Mouse (Mus musculus): Measurements from ENCODE around the gene Creg1. TPM values are rescaled to one million over a fixed set of nuclear protein-coding genes. Genes with fewer than 3 reads are reported as not detected.

Gene Creg1
- polyA plus RNA-seq, 1 experiment from 2014 or later: 28.9 TPM

- Histone ChIP-seq H3K4me1 (replicated peaks; ENCODE audit: control insufficient read depth, insufficient read depth, low read length) (0 out of 2 replicates have a peak, but pooled peaks cover 2% of the 10 kb centered on the region), H3K4me2 (ENCODE audit: low read depth, low read length, severe bottlenecking) (no peak within 1 kb of the TSS), H3K9me3 (ENCODE audit: control insufficient read depth, low read length) (no peaks in the 10 kb centered on the region), H3K9ac (ENCODE audit: low read length) (no peak within 1 kb of the TSS), H3K36me3 (ENCODE audit: control insufficient read depth, insufficient read depth, low read length) (no peaks in the 10 kb centered on the region), H3K27ac (ENCODE audit: low read depth, low read length) (no peak within 1 kb of the TSS), H3K27me3 (ENCODE audit: control insufficient read depth, insufficient read depth, low read length) (no peaks in the 10 kb centered on the region), H3K4me3 (ENCODE audit: low read depth, low read length) (no peak within 1 kb of the TSS)
- DNase-seq (ENCODE audit: low spot score): no peak
- no peak for ATAC-seq (replicated peaks; ENCODE audit: low FRiP score)
- 72% methylated on average over 8 of the region's 8 CpGs for WGBS
These were observed 25.0 kb downstream of the Creg1 start, which contains the start of gene Cd247 for GRCm38 (mm10) chr1:165788511-165788910. Cd247 (plus strand) TSS chr1:165788681.

- Histone ChIP-seq H3K9me3 (ENCODE audit: control insufficient read depth, low read length) (no peaks in the 10 kb centered on the region), H3K27me3 (ENCODE audit: control insufficient read depth, insufficient read depth, low read length) (no peaks in the 10 kb centered on the region), H3K9ac (ENCODE audit: low read length) (no peak overlapping the region), H3K4me1 (replicated peaks; ENCODE audit: control insufficient read depth, insufficient read depth, low read length) (0 out of 2 replicates have a peak, but pooled peaks cover 2% of the 10 kb centered on the region), H3K27ac (ENCODE audit: low read depth, low read length) (no peak overlapping the region), H3K4me2 (ENCODE audit: low read depth, low read length, severe bottlenecking) (no peak overlapping the region), H3K4me3 (ENCODE audit: low read depth, low read length) (no peak overlapping the region), H3K36me3 (ENCODE audit: control insufficient read depth, insufficient read depth, low read length) (no peaks in the 10 kb centered on the region)
- DNase-seq (ENCODE audit: low spot score): no peak
- ATAC-seq (replicated peaks; ENCODE audit: low FRiP score): no peak
- 81% methylated on average over 17 of the region's 17 CpGs for WGBS
These were observed 25.6 kb downstream of the Creg1 start for GRCm38 (mm10) chr1:165789066-165789660.

GRCm38 (mm10) chr1:165789963-165790362 is 26.4 kb downstream of the Creg1 start:
- Histone ChIP-seq H3K27ac (ENCODE audit: low read depth, low read length) (no peak overlapping the region), H3K4me3 (ENCODE audit: low read depth, low read length) (no peak overlapping the region), H3K27me3 (ENCODE audit: control insufficient read depth, insufficient read depth, low read length) (no peaks in the 10 kb centered on the region), H3K9ac (ENCODE audit: low read length) (no peak overlapping the region), H3K4me2 (ENCODE audit: low read depth, low read length, severe bottlenecking) (no peak overlapping the region), H3K4me1 (replicated peaks; ENCODE audit: control insufficient read depth, insufficient read depth, low read length) (0 out of 2 replicates have a peak, but pooled peaks cover 2% of the 10 kb centered on the region), H3K36me3 (ENCODE audit: control insufficient read depth, insufficient read depth, low read length) (no peaks in the 10 kb centered on the region), H3K9me3 (ENCODE audit: control insufficient read depth, low read length) (no peaks in the 10 kb centered on the region)
- WGBS: 87% methylated on average over 6 of the region's 6 CpGs
- no peak for ATAC-seq (replicated peaks; ENCODE audit: low FRiP score)
- no peak for DNase-seq (ENCODE audit: low spot score)

- H3K9me3 ChIP-seq (ENCODE audit: control insufficient read depth, low read length): no peaks in the 10 kb centered on the region
- H3K4me3 ChIP-seq (ENCODE audit: low read depth, low read length): no peak overlapping the region
- 0 out of 2 replicates have a peak, but pooled peaks cover 2% of the 10 kb centered on the region for H3K4me1 ChIP-seq (replicated peaks; ENCODE audit: control insufficient read depth, insufficient read depth, low read length)
- H3K36me3 ChIP-seq (ENCODE audit: control insufficient read depth, insufficient read depth, low read length): no peaks in the 10 kb centered on the region
- no peak overlapping the region for H3K4me2 ChIP-seq (ENCODE audit: low read depth, low read length, severe bottlenecking)
- H3K27ac ChIP-seq (ENCODE audit: low read depth, low read length): no peak overlapping the region
- H3K9ac ChIP-seq (ENCODE audit: low read length): no peak overlapping the region
- no peak for ATAC-seq (replicated peaks; ENCODE audit: low FRiP score)
- DNase-seq (ENCODE audit: low spot score): no peak
- WGBS: 93% methylated on average over 17 of the region's 17 CpGs
- no peaks in the 10 kb centered on the region for H3K27me3 ChIP-seq (ENCODE audit: control insufficient read depth, insufficient read depth, low read length)
These were observed 27.1 kb downstream of the Creg1 start for GRCm38 (mm10) chr1:165790461-165791210.

- H3K4me2 ChIP-seq (ENCODE audit: low read depth, low read length, severe bottlenecking): no peak overlapping the region
- H3K36me3 ChIP-seq (ENCODE audit: control insufficient read depth, insufficient read depth, low read length): no peaks in the 10 kb centered on the region
These were observed 27.9 kb downstream of the Creg1 start for GRCm38 (mm10) chr1:165791411-165791810.

GRCm38 (mm10) chr1:165801709-165802310 is 38.3 kb downstream of the Creg1 start:
- H3K9me3 ChIP-seq (ENCODE audit: control insufficient read depth, low read length): no peaks in the 10 kb centered on the region
- DNase-seq (ENCODE audit: low spot score) (no peak), ATAC-seq (replicated peaks; ENCODE audit: low FRiP score) (no peak)
- H3K4me3 ChIP-seq (ENCODE audit: low read depth, low read length): no peak overlapping the region
- H3K27ac ChIP-seq (ENCODE audit: low read depth, low read length): no peak overlapping the region
- 0 out of 2 replicates have a peak, but pooled peaks cover 1% of the 10 kb centered on the region for H3K27me3 ChIP-seq (ENCODE audit: control insufficient read depth, insufficient read depth, low read length)
- H3K4me1 ChIP-seq (replicated peaks; ENCODE audit: control insufficient read depth, insufficient read depth, low read length): no peaks in the 10 kb centered on the region
- 87% methylated on average over 11 of the region's 11 CpGs for WGBS
- no peak overlapping the region for H3K9ac ChIP-seq (ENCODE audit: low read length)
- H3K4me2 ChIP-seq (ENCODE audit: low read depth, low read length, severe bottlenecking): no peak overlapping the region
- no peaks in the 10 kb centered on the region for H3K36me3 ChIP-seq (ENCODE audit: control insufficient read depth, insufficient read depth, low read length)

More at GRCm38 (mm10) chr1:165791411-165791810, 27.9 kb downstream of the Creg1 start:
- no peak overlapping the region for H3K9ac ChIP-seq (ENCODE audit: low read length)
- H3K27ac ChIP-seq (ENCODE audit: low read depth, low read length): no peak overlapping the region
- no peak for DNase-seq (ENCODE audit: low spot score)
- 90% methylated on average over 9 of the region's 9 CpGs for WGBS
- H3K27me3 ChIP-seq (ENCODE audit: control insufficient read depth, insufficient read depth, low read length): no peaks in the 10 kb centered on the region
- H3K4me3 ChIP-seq (ENCODE audit: low read depth, low read length): no peak overlapping the region
- 0 out of 2 replicates have a peak, but pooled peaks cover 2% of the 10 kb centered on the region for H3K4me1 ChIP-seq (replicated peaks; ENCODE audit: control insufficient read depth, insufficient read depth, low read length)
- no peaks in the 10 kb centered on the region for H3K9me3 ChIP-seq (ENCODE audit: control insufficient read depth, low read length)
- no peak for ATAC-seq (replicated peaks; ENCODE audit: low FRiP score)

GRCm38 (mm10) chr1:165803107-165803506 is 39.6 kb downstream of the Creg1 start:
- no peak overlapping the region for H3K4me2 ChIP-seq (ENCODE audit: low read depth, low read length, severe bottlenecking)
- WGBS: 88% methylated on average over 5 of the region's 5 CpGs

GRCm38 (mm10) chr1:165804133-165804532 is 40.6 kb downstream of the Creg1 start:
- H3K27me3 ChIP-seq (ENCODE audit: control insufficient read depth, insufficient read depth, low read length): peaks cover 8% of the 10 kb centered on the region; the same call in 1 of the 2 replicates
- WGBS: 94% methylated on average over 4 of the region's 4 CpGs
- H3K9me3 ChIP-seq (ENCODE audit: control insufficient read depth, low read length): no peaks in the 10 kb centered on the region
- no peaks in the 10 kb centered on the region for H3K4me1 ChIP-seq (replicated peaks; ENCODE audit: control insufficient read depth, insufficient read depth, low read length)
- H3K36me3 ChIP-seq (ENCODE audit: control insufficient read depth, insufficient read depth, low read length): no peaks in the 10 kb centered on the region
- no peak overlapping the region for H3K9ac ChIP-seq (ENCODE audit: low read length)
- no peak overlapping the region for H3K4me3 ChIP-seq (ENCODE audit: low read depth, low read length)
- DNase-seq (ENCODE audit: low spot score): no peak
- H3K27ac ChIP-seq (ENCODE audit: low read depth, low read length): no peak overlapping the region
- no peak overlapping the region for H3K4me2 ChIP-seq (ENCODE audit: low read depth, low read length, severe bottlenecking)
- ATAC-seq (replicated peaks; ENCODE audit: low FRiP score): no peak

More at GRCm38 (mm10) chr1:165803107-165803506, 39.6 kb downstream of the Creg1 start:
- H3K4me1 ChIP-seq (replicated peaks; ENCODE audit: control insufficient read depth, insufficient read depth, low read length): no peaks in the 10 kb centered on the region
- H3K27me3 ChIP-seq (ENCODE audit: control insufficient read depth, insufficient read depth, low read length): peaks cover 6% of the 10 kb centered on the region; the same call in 1 of the 2 replicates
- H3K4me3 ChIP-seq (ENCODE audit: low read depth, low read length): no peak overlapping the region
- no peak overlapping the region for H3K27ac ChIP-seq (ENCODE audit: low read depth, low read length)
- H3K9me3 ChIP-seq (ENCODE audit: control insufficient read depth, low read length): no peaks in the 10 kb centered on the region
- no peak overlapping the region for H3K9ac ChIP-seq (ENCODE audit: low read length)
- H3K36me3 ChIP-seq (ENCODE audit: control insufficient read depth, insufficient read depth, low read length): no peaks in the 10 kb centered on the region
- DNase-seq (ENCODE audit: low spot score) (no peak), ATAC-seq (replicated peaks; ENCODE audit: low FRiP score) (no peak)
